Mouse (Mus musculus) skeletal muscle tissue, adult 2 months (tissue): ENCODE results near the gene Abhd16b.

ENCODE experiments used
- DNase-seq: peaks from one replicate; pipeline ENCODE4 v3.0.0-alpha.2; 2012; ENCODE audit warnings: low read depth, low spot score

Abhd16b gene

GRCm38 (mm10) chr2:181537444-181538047 is 44.5 kb downstream of the Abhd16b start:
- peak; percentile 55 for DNase-seq

- DNase-seq = no peak
Observed at GRCm38 (mm10) chr2:181541761-181542380, 48.9 kb downstream of the Abhd16b start.
